8 mouse cellular contexts compared by ENCODE assay signal in genomic region chr13:47043833-47044616, GRCm38 (mm10). TPM values are rescaled to one million over a fixed set of nuclear protein-coding genes. Genes with fewer than 3 reads are reported as not detected.
DNase-seq lines count a peak whose midpoint lies in the region; ATAC-seq and TF ChIP-seq lines count a peak whose summit lies in the region.

No protein-coding gene starts in this region.

- H3K9ac ChIP-seq in heart, embryonic 15.5 days = peak overlapping the region; percentile 87
- peak overlapping the region; percentile 77 for H3K9ac ChIP-seq in limb, embryonic 15.5 days
- H3K9ac ChIP-seq in midbrain, postnatal 0 days (replicated peaks; ENCODE audit: low read length, poor library complexity, severe bottlenecking) = peak overlapping the region; percentile 75

- H3K27me3 ChIP-seq in G1E (ENCODE audit: insufficient read depth, low read length) = no peaks in the 10 kb centered on the region
- H3K27me3 ChIP-seq in embryonic facial prominence, embryonic 10.5 days (replicated peaks; ENCODE audit: low read depth, poor library complexity, severe bottlenecking) = peaks cover 8% of the 10 kb centered on the region; the same call in 1 of the 2 replicates
- no peaks in the 10 kb centered on the region for H3K27me3 ChIP-seq in heart, embryonic 15.5 days
- H3K27me3 ChIP-seq in limb, embryonic 15.5 days = no peaks in the 10 kb centered on the region
- no peaks in the 10 kb centered on the region for H3K27me3 ChIP-seq in midbrain, postnatal 0 days (ENCODE audit: insufficient read depth, low read length)

- H3K4me3 ChIP-seq in G1E (ENCODE audit: low read depth, low read length) = peak overlapping the region; percentile 86
- peak overlapping the region; percentile 73 for H3K4me3 ChIP-seq in embryonic facial prominence, embryonic 10.5 days
- peak overlapping the region; percentile 89 for H3K4me3 ChIP-seq in heart, embryonic 15.5 days
- peak overlapping the region; percentile 88 for H3K4me3 ChIP-seq in limb, embryonic 15.5 days
- peak overlapping the region; percentile 89 for H3K4me3 ChIP-seq in midbrain, postnatal 0 days (ENCODE audit: low read depth, low read length)

- H3K4me1 ChIP-seq in G1E (ENCODE audit: insufficient read depth, low read depth, low read length) = peaks cover 15% of the 10 kb centered on the region
- peaks cover 23% of the 10 kb centered on the region for H3K4me1 ChIP-seq in embryonic facial prominence, embryonic 10.5 days
- peaks cover 11% of the 10 kb centered on the region for H3K4me1 ChIP-seq in heart, embryonic 15.5 days (replicated peaks)
- H3K4me1 ChIP-seq in limb, embryonic 15.5 days = peaks cover 11% of the 10 kb centered on the region
- H3K4me1 ChIP-seq in midbrain, postnatal 0 days (ENCODE audit: insufficient read depth, low read length) = no peaks in the 10 kb centered on the region

- no peaks in the 10 kb centered on the region for H3K9me3 ChIP-seq in G1E (replicated peaks)
- no peaks in the 10 kb centered on the region for H3K9me3 ChIP-seq in embryonic facial prominence, embryonic 10.5 days
- no peaks in the 10 kb centered on the region for H3K9me3 ChIP-seq in heart, embryonic 15.5 days (replicated peaks)
- H3K9me3 ChIP-seq in limb, embryonic 15.5 days = no peaks in the 10 kb centered on the region
- no peaks in the 10 kb centered on the region for H3K9me3 ChIP-seq in midbrain, postnatal 0 days (ENCODE audit: low read length)

- WGBS in embryonic facial prominence, embryonic 10.5 days = 2% methylated on average over 45 of the region's 45 CpGs
- under 1% methylated on average over 45 of the region's 45 CpGs for WGBS in heart, embryonic 15.5 days
- under 1% methylated on average over 44 of the region's 45 CpGs for WGBS in limb, embryonic 15.5 days
- under 1% methylated on average over 44 of the region's 45 CpGs for WGBS in midbrain, postnatal 0 days

- H3K36me3 ChIP-seq in G1E (replicated peaks) = peaks cover 13% of the 10 kb centered on the region
- H3K36me3 ChIP-seq in embryonic facial prominence, embryonic 10.5 days (replicated peaks) = peaks cover 9% of the 10 kb centered on the region
- H3K36me3 ChIP-seq in heart, embryonic 15.5 days = peaks cover 5% of the 10 kb centered on the region; the same call in 1 of the 2 replicates
- H3K36me3 ChIP-seq in limb, embryonic 15.5 days = peaks cover 6% of the 10 kb centered on the region
- H3K36me3 ChIP-seq in midbrain, postnatal 0 days (ENCODE audit: insufficient read depth, low read length) = no peaks in the 10 kb centered on the region

- peak overlapping the region; percentile 99 for H3K4me2 ChIP-seq in heart, embryonic 15.5 days
- H3K4me2 ChIP-seq in limb, embryonic 15.5 days = peak overlapping the region; percentile 98
- H3K4me2 ChIP-seq in midbrain, postnatal 0 days (ENCODE audit: low read depth, low read length, poor library complexity, severe bottlenecking) = peak overlapping the region; percentile 97

- no peak for TF ChIP-seq CTCF in G1E (IDR thresholded peaks at IDR 0.05; ENCODE audit: low read depth, low read length)
- TF ChIP-seq CTCF in midbrain, postnatal 0 days (IDR thresholded peaks at IDR 0.05) = no peak

- no peak for ATAC-seq in G1E (ENCODE audit: extremely low read depth, insufficient number of reproducible peaks, low FRiP score, poor library complexity, severe bottlenecking)
- ATAC-seq in heart, embryonic 15.5 days (replicated peaks; ENCODE audit: insufficient number of reproducible peaks, insufficient read depth, low FRiP score, low read depth) = peak; percentile 19; the same call in 1 of the 2 replicates
- ATAC-seq in limb, embryonic 15.5 days (ENCODE audit: insufficient number of reproducible peaks, low FRiP score, low TSS enrichment, low read depth) = no peak
- peak; percentile 26 for ATAC-seq in midbrain, postnatal 0 days (ENCODE audit: low FRiP score)

- DNase-seq in frontal cortex, postnatal 10 days (ENCODE audit: low spot score in 2 of 2) = peak; percentile 18 to 20
- DNase-seq in frontal cortex, adult 2 months (ENCODE audit: extremely low spot score in 1 of 2, low spot score in 1 of 2) = no peak
- peak; percentile 6 for DNase-seq in G1E (ENCODE audit: low spot score)
- peak; percentile 50 for DNase-seq in embryonic facial prominence, embryonic 10.5 days (ENCODE audit: low spot score)
- no peak for DNase-seq in midbrain, postnatal 0 days (ENCODE audit: low spot score)
- peak; percentile 35 to 63 for DNase-seq in thymus, postnatal 36 days

- H3K27ac ChIP-seq in embryonic facial prominence, embryonic 10.5 days (replicated peaks) = peak overlapping the region; percentile 81
- H3K27ac ChIP-seq in heart, embryonic 15.5 days = peak overlapping the region; percentile 59; the same call in 1 of the 2 replicates
- peak overlapping the region; percentile 79 for H3K27ac ChIP-seq in limb, embryonic 15.5 days
- H3K27ac ChIP-seq in midbrain, postnatal 0 days (ENCODE audit: low read depth, low read length) = peak overlapping the region; percentile 71

RNA-seq across cellular contexts. Expression of gene Tpmt, which starts 0.5 kb away (rescaled TPM):
- 12.8 and 14.1 TPM in 2 replicates for polyA plus RNA-seq in frontal cortex, adult 2 months (2012; rRNA removed)
- 10.1 and 15.1 TPM in 2 replicates for total RNA-seq in G1E (2014; fragmentation: Nextera tagmentation)
- 6.7 and 11.4 TPM in 2 replicates for total RNA-seq in G1E (2017)
- 0.16 and 0.18 TPM in 2 replicates for polyA plus RNA-seq in G1E (2012)
- polyA plus RNA-seq in embryonic facial prominence, embryonic 10.5 days (2016; fragmentation: Nextera tagmentation; extraction: Ambion mirVana) = 30.0 and 32.3 TPM in 2 replicates
- polyA plus RNA-seq in heart, embryonic 15.5 days (2015; fragmentation: Nextera tagmentation; extraction: Ambion mirVana) = 13.6 and 13.9 TPM in 2 replicates
- polyA plus RNA-seq in limb, embryonic 15.5 days (2015; fragmentation: Nextera tagmentation; extraction: Ambion mirVana) = 15.5 and 16.4 TPM in 2 replicates
- total RNA-seq in midbrain, postnatal 0 days (2014; rRNA removed) = 11.6 and 15.9 TPM in 2 replicates
- polyA plus RNA-seq in midbrain, postnatal 0 days (2015; fragmentation: Nextera tagmentation; extraction: Ambion mirVana) = 10.8 and 12.0 TPM in 2 replicates

RNA-seq across cellular contexts. Expression of gene Kdm1b, which starts 0.7 kb away (rescaled TPM):
- 5.7 and 6.9 TPM in 2 replicates for polyA plus RNA-seq in frontal cortex, adult 2 months (2012; rRNA removed)
- 8.7 and 9.3 TPM in 2 replicates for total RNA-seq in G1E (2014; fragmentation: Nextera tagmentation)
- total RNA-seq in G1E (2017) = 12.7 and 15.2 TPM in 2 replicates
- 2.6 and 2.8 TPM in 2 replicates for polyA plus RNA-seq in G1E (2012)
- 14.2 and 14.5 TPM in 2 replicates for polyA plus RNA-seq in embryonic facial prominence, embryonic 10.5 days (2016; fragmentation: Nextera tagmentation; extraction: Ambion mirVana)
- 6.1 and 8.7 TPM in 2 replicates for polyA plus RNA-seq in heart, embryonic 15.5 days (2015; fragmentation: Nextera tagmentation; extraction: Ambion mirVana)
- polyA plus RNA-seq in limb, embryonic 15.5 days (2015; fragmentation: Nextera tagmentation; extraction: Ambion mirVana) = 12.9 and 14.3 TPM in 2 replicates
- total RNA-seq in midbrain, postnatal 0 days (2014; rRNA removed) = 24.9 and 26.9 TPM in 2 replicates
- polyA plus RNA-seq in midbrain, postnatal 0 days (2015; fragmentation: Nextera tagmentation; extraction: Ambion mirVana) = 14.1 and 14.4 TPM in 2 replicates

RNA-seq across cellular contexts. Expression of gene Nhlrc1, which starts 29.4 kb away (rescaled TPM):
- polyA plus RNA-seq in frontal cortex, adult 2 months (2012; rRNA removed) = 12.6 and 13.1 TPM in 2 replicates
- total RNA-seq in G1E (2014; fragmentation: Nextera tagmentation) (not detected in 2 replicates), G1E (2017) (0.05 TPM in 1 of 2 replicates, not detected in the other)
- polyA plus RNA-seq in G1E (2012) = not detected in 2 replicates
- 2.0 and 3.0 TPM in 2 replicates for polyA plus RNA-seq in embryonic facial prominence, embryonic 10.5 days (2016; fragmentation: Nextera tagmentation; extraction: Ambion mirVana)
- 3.8 and 4.2 TPM in 2 replicates for polyA plus RNA-seq in heart, embryonic 15.5 days (2015; fragmentation: Nextera tagmentation; extraction: Ambion mirVana)
- polyA plus RNA-seq in limb, embryonic 15.5 days (2015; fragmentation: Nextera tagmentation; extraction: Ambion mirVana) = 3.8 and 4.1 TPM in 2 replicates
- total RNA-seq in midbrain, postnatal 0 days (2014; rRNA removed) = 19.7 and 19.9 TPM in 2 replicates
- polyA plus RNA-seq in midbrain, postnatal 0 days (2015; fragmentation: Nextera tagmentation; extraction: Ambion mirVana) = 16.2 and 16.5 TPM in 2 replicates

Comparison
In these comparisons a context has a peak if more than half of its experiments do, and no peak if none do; other contexts are left out.
1. DNase-seq: peak in frontal cortex, postnatal 10 days (2 of 2), G1E (single experiment), embryonic facial prominence, embryonic 10.5 days (single experiment) and thymus, postnatal 36 days (2 of 2); none in frontal cortex, adult 2 months (0 of 2) and midbrain, postnatal 0 days (single experiment).
2. ATAC-seq: peak in heart, embryonic 15.5 days (single experiment) and midbrain, postnatal 0 days (single experiment); none in G1E (single experiment) and limb, embryonic 15.5 days (single experiment).
3. RNA of gene Tpmt, which starts 0.5 kb away (polyA plus RNA-seq): 30.0 to 32.3 TPM in embryonic facial prominence, embryonic 10.5 days, 15.5 to 16.4 TPM in limb, embryonic 15.5 days, 13.6 to 13.9 TPM in heart, embryonic 15.5 days, 12.8 to 14.1 TPM in frontal cortex, adult 2 months and 10.8 to 12.0 TPM in midbrain, postnatal 0 days; 0.16 to 0.18 TPM in G1E; every median in the first group is over 10 times any median in the second.
4. Peak in every context shown above with its lines, with median percentiles within 50 percentile points of each other: H3K4me3 ChIP-seq, H3K27ac ChIP-seq, H3K4me2 ChIP-seq and H3K9ac ChIP-seq.